Mouse (Mus musculus) midbrain, embryonic 11.5 days (tissue): ENCODE data around the gene Filip1l. TPM values are rescaled to one million over a fixed set of nuclear protein-coding genes. Genes with fewer than 3 reads are reported as not detected.

Experiments used
- ATAC-seq: fragments of 200-750 bp; cut with Nextera tagmentation; 2 replicates; pipeline ENCODE4 v1.8.0; 2017; ENCODE audit warnings: moderate TSS enrichment, moderate library complexity; ENCODE audit not compliant: low FRiP score
- DNase-seq: peaks from one replicate; pipeline ENCODE4 v3.0.0; 2015; ENCODE audit warnings: low spot score; ENCODE audit errors: missing footprints
- H3K27ac ChIP-seq: fragments of 300-500 bp; sonication (generic); 2 replicates; pipeline ENCODE4 v1.5.1; 2014; ENCODE audit warnings: low read depth, low read length
- H3K27me3 ChIP-seq: fragments of 300-500 bp; sonication (generic); 2 replicates; pipeline ENCODE4 v1.6.1; 2014; ENCODE audit warnings: mild to moderate bottlenecking, low read length, moderate library complexity, mixed read lengths; ENCODE audit not compliant: control insufficient read depth, insufficient read depth
- H3K36me3 ChIP-seq: fragments of 300-500 bp; sonication (generic); 2 replicates; pipeline ENCODE4 v1.6.1; 2014; ENCODE audit warnings: mild to moderate bottlenecking, low read length, moderate library complexity, mixed read lengths; ENCODE audit not compliant: control insufficient read depth, insufficient read depth
- H3K4me1 ChIP-seq: fragments of 300-500 bp; sonication (generic); 2 replicates; pipeline ENCODE4 v1.6.1; 2014; ENCODE audit warnings: low read length; ENCODE audit not compliant: control insufficient read depth, insufficient read depth
- H3K4me2 ChIP-seq: fragments of 300-500 bp; sonication (generic); 2 replicates; pipeline ENCODE4 v1.6.1; 2014; ENCODE audit warnings: mild to moderate bottlenecking, moderate library complexity
- H3K4me3 ChIP-seq: fragments of 300-500 bp; sonication (generic); 2 replicates; pipeline ENCODE4 v1.5.1; 2014; ENCODE audit warnings: low read depth, low read length
- H3K9ac ChIP-seq: fragments of 300-500 bp; sonication (generic); 2 replicates; pipeline ENCODE4 v1.6.1; 2014; ENCODE audit warnings: low read length
- H3K9me3 ChIP-seq: fragments of 300-500 bp; sonication (generic); 2 replicates; pipeline ENCODE4 v1.6.1; 2016; ENCODE audit warnings: low read length; ENCODE audit not compliant: control insufficient read depth
- WGBS: fragments of 180-500 bp; shearing (Covaris S2); extraction: QIAGEN DNeasy Blood & Tissue Kit; methylation state at CpG from one replicate; pipeline ENCODE4 v1.1.7; 2014; 5-methylcytosine and 5-hydroxymethylcytosine counted together
- polyA plus RNA-seq: library from polyadenylated mRNA; unstranded; fragments of >200 nt; fragmentation: Nextera tagmentation; extraction: Ambion mirVana; gene quantifications from 2 replicates; pipeline ENCODE4 v1.2.1, GENCODE M21; 2014

The Filip1l gene
- 6.8 and 9.5 TPM in 2 replicates for polyA plus RNA-seq

GRCm38 (mm10) chr16:57352751-57353150 lies at the start of gene Filip1l:
Filip1l (plus strand) TSS chr16:57353093.
- no peak within 1 kb of the TSS for H3K27ac ChIP-seq
- no peaks in the 10 kb centered on the region for H3K4me1 ChIP-seq
- no peaks in the 10 kb centered on the region for H3K9me3 ChIP-seq
- H3K36me3 ChIP-seq, result no peaks in the 10 kb centered on the region
- no peaks in the 10 kb centered on the region for H3K27me3 ChIP-seq
- H3K4me2 ChIP-seq, result no peak within 1 kb of the TSS
- no peak within 1 kb of the TSS for H3K4me3 ChIP-seq
- DNase-seq (no peak), ATAC-seq (no peak)
- H3K9ac ChIP-seq, result no peak within 1 kb of the TSS
- 87% methylated on average over 6 of the region's 6 CpGs for WGBS

- WGBS, result 69% methylated on average over 19 of the region's 19 CpGs
- Histone ChIP-seq H3K27me3 (no peaks in the 10 kb centered on the region), H3K4me2 (no peak overlapping the region), H3K4me3 (no peak overlapping the region), H3K9me3 (no peaks in the 10 kb centered on the region), H3K36me3 (no peaks in the 10 kb centered on the region), H3K27ac (no peak overlapping the region), H3K4me1 (0 out of 2 replicates have a peak, but pooled peaks cover 2% of the 10 kb centered on the region), H3K9ac (no peak overlapping the region)
- ATAC-seq (no peak), DNase-seq (no peak)
Measured at GRCm38 (mm10) chr16:57303716-57304115, 49.2 kb upstream of the Filip1l start.

GRCm38 (mm10) chr16:57305463-57305862 lies 47.4 kb upstream of the Filip1l start:
- Histone ChIP-seq H3K27me3 (no peaks in the 10 kb centered on the region), H3K4me3 (no peak overlapping the region), H3K4me2 (no peak overlapping the region), H3K9me3 (no peaks in the 10 kb centered on the region), H3K27ac (no peak overlapping the region), H3K9ac (no peak overlapping the region), H3K36me3 (no peaks in the 10 kb centered on the region), H3K4me1 (0 out of 2 replicates have a peak, but pooled peaks cover 2% of the 10 kb centered on the region)
- no peak for DNase-seq
- 84% methylated on average over 6 of the region's 6 CpGs for WGBS
- no peak for ATAC-seq

- H3K27ac ChIP-seq, result no peak overlapping the region
- no peaks in the 10 kb centered on the region for H3K4me1 ChIP-seq
- WGBS, result 81% methylated on average over 2 of the region's 2 CpGs
- no peaks in the 10 kb centered on the region for H3K9me3 ChIP-seq
- H3K4me3 ChIP-seq, result no peak overlapping the region
- no peaks in the 10 kb centered on the region for H3K27me3 ChIP-seq
- no peaks in the 10 kb centered on the region for H3K36me3 ChIP-seq
- no peak overlapping the region for H3K9ac ChIP-seq
- no peak overlapping the region for H3K4me2 ChIP-seq
- no peak for ATAC-seq
- DNase-seq, result no peak
Measured at GRCm38 (mm10) chr16:57312130-57312529, 40.8 kb upstream of the Filip1l start.

GRCm38 (mm10) chr16:57313487-57313886 lies 39.4 kb upstream of the Filip1l start:
- Histone ChIP-seq H3K4me2 (no peak overlapping the region), H3K9me3 (no peaks in the 10 kb centered on the region), H3K27me3 (no peaks in the 10 kb centered on the region), H3K27ac (no peak overlapping the region), H3K36me3 (no peaks in the 10 kb centered on the region), H3K4me3 (no peak overlapping the region), H3K4me1 (no peaks in the 10 kb centered on the region), H3K9ac (no peak overlapping the region)
- no peak for DNase-seq
- no peak for ATAC-seq
- 87% methylated on average over 3 of the region's 3 CpGs for WGBS

- H3K9ac ChIP-seq, result no peak overlapping the region
- H3K4me2 ChIP-seq, result no peak overlapping the region
- H3K9me3 ChIP-seq, result no peaks in the 10 kb centered on the region
- DNase-seq (no peak), ATAC-seq (no peak)
- no peaks in the 10 kb centered on the region for H3K27me3 ChIP-seq
- no peaks in the 10 kb centered on the region for H3K4me1 ChIP-seq
- no peak overlapping the region for H3K4me3 ChIP-seq
- WGBS, result 82% methylated on average over 3 of the region's 3 CpGs
- no peaks in the 10 kb centered on the region for H3K36me3 ChIP-seq
- H3K27ac ChIP-seq, result no peak overlapping the region
Measured at GRCm38 (mm10) chr16:57314236-57314635, 38.7 kb upstream of the Filip1l start.

- WGBS, result 92% methylated on average over 9 of the region's 9 CpGs
- H3K9me3 ChIP-seq, result no peaks in the 10 kb centered on the region
- DNase-seq, result no peak
- no peaks in the 10 kb centered on the region for H3K27me3 ChIP-seq
- ATAC-seq, result no peak
- no peak overlapping the region for H3K27ac ChIP-seq
- no peak overlapping the region for H3K9ac ChIP-seq
- no peak overlapping the region for H3K4me2 ChIP-seq
- no peak overlapping the region for H3K4me3 ChIP-seq
- no peaks in the 10 kb centered on the region for H3K36me3 ChIP-seq
- no peaks in the 10 kb centered on the region for H3K4me1 ChIP-seq
Measured at GRCm38 (mm10) chr16:57315026-57315425, 37.9 kb upstream of the Filip1l start.

- Histone ChIP-seq H3K4me2 (no peak overlapping the region), H3K9ac (no peak overlapping the region), H3K4me1 (no peaks in the 10 kb centered on the region), H3K36me3 (no peaks in the 10 kb centered on the region), H3K9me3 (no peaks in the 10 kb centered on the region), H3K27ac (no peak overlapping the region), H3K27me3 (no peaks in the 10 kb centered on the region), H3K4me3 (no peak overlapping the region)
- ATAC-seq, result no peak
- no peak for DNase-seq
- 76% methylated on average over 4 of the region's 4 CpGs for WGBS
Measured at GRCm38 (mm10) chr16:57317127-57317526, 35.8 kb upstream of the Filip1l start.

- no peaks in the 10 kb centered on the region for H3K4me1 ChIP-seq
- no peaks in the 10 kb centered on the region for H3K27me3 ChIP-seq
- ATAC-seq, result no peak
- H3K9ac ChIP-seq, result no peak overlapping the region
- WGBS, result 70% methylated on average over 13 of the region's 13 CpGs
- H3K4me2 ChIP-seq, result no peak overlapping the region
- H3K4me3 ChIP-seq, result no peak overlapping the region
- H3K27ac ChIP-seq, result no peak overlapping the region
- no peaks in the 10 kb centered on the region for H3K36me3 ChIP-seq
- DNase-seq, result no peak
- no peaks in the 10 kb centered on the region for H3K9me3 ChIP-seq
Measured at GRCm38 (mm10) chr16:57317882-57318636, 34.8 kb upstream of the Filip1l start.
